Mouse (Mus musculus) liver, embryonic 14.5 days (tissue): Measurements from ENCODE around the gene Ssr2.

Source experiments
- CTCF ChIP-seq: IDR thresholded peaks from 2 replicates; pipeline ENCODE4 v1.5.1; 2016; ENCODE audit warnings: antibody characterized with exemption, low read depth, control low read depth
- EP300 ChIP-seq: IDR thresholded peaks from 2 replicates; pipeline ENCODE4 v1.6.1; 2016; ENCODE audit warnings: antibody characterized with exemption, low read depth

DNA sequence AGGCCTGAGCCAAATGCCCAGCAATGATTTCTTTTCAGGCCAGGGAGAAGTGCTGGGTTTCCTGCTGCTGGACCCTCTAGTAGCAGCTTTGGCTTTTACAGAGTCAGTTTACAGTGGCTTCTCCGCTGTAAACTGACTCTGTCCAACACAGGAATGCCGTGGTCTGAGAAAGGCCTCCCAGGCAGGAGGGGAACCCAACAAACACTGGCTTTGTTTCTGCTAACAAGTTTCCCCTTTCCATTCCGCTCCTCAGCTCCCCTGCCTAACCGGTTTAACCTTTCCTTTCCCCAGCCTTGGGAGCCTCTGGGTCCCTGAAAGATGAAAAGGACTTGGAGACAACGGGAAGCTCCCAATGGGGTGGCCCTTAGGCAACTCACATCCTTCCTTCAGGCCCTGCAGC is 14.6 kb downstream of the Ssr2 start:
- no peak for TF ChIP-seq CTCF
- TF ChIP-seq EP300 = no peak
